Mouse (Mus musculus) ES-E14 (cell line): ENCODE measurements around the gene Fam72a. TPM values are rescaled to one million over a fixed set of nuclear protein-coding genes. Genes with fewer than 3 reads are reported as not detected.

Source experiments
- DNase-seq: peaks from one replicate; pipeline ENCODE4 v3.0.0-alpha.2; 2013; ENCODE audit warnings: low read depth, low spot score
- H3K27ac ChIP-seq: 2 replicates; pipeline ENCODE4 v1.5.1; 2012; ENCODE audit warnings: low read depth, mild to moderate bottlenecking, low read length, moderate library complexity, mixed read lengths; ENCODE audit not compliant: poor library complexity, insufficient read depth, severe bottlenecking
- H3K36me3 ChIP-seq: 2 replicates; pipeline ENCODE4 v1.6.1; 2012; ENCODE audit warnings: mild to moderate bottlenecking, low read length, moderate library complexity, mixed read lengths; ENCODE audit not compliant: control insufficient read depth, poor library complexity, insufficient read depth, severe bottlenecking
- H3K4me1 ChIP-seq, 2 experiments: fragments of 150-350 bp in 1 of 2; sonication (generic) in 1 of 2; 2 replicates each; pipeline ENCODE4 v1.6.1; 2012; ENCODE audit warnings: low read length in 2 of 2, mild to moderate bottlenecking in 1 of 2, mixed read lengths in 1 of 2; ENCODE audit not compliant: control insufficient read depth in 2 of 2, insufficient read depth in 2 of 2, poor library complexity in 1 of 2
- H3K4me3 ChIP-seq, 2 experiments: fragments of 150-350 bp in 1 of 2; sonication (generic) in 1 of 2; 2 replicates each; pipeline ENCODE4 v1.5.1; 2012; ENCODE audit warnings: low read length in 2 of 2, low read depth in 1 of 2, mild to moderate bottlenecking in 1 of 2, mixed read lengths in 1 of 2; ENCODE audit not compliant: insufficient read depth in 1 of 2, poor library complexity in 1 of 2, severe bottlenecking in 1 of 2
- H3K9ac ChIP-seq: 2 replicates; pipeline ENCODE4 v1.6.1; 2012; ENCODE audit warnings: low read depth, mild to moderate bottlenecking, low read length, mixed read lengths; ENCODE audit not compliant: poor library complexity, insufficient read depth, severe bottlenecking
- H3K9me3 ChIP-seq: fragments of 150-350 bp; sonication (generic); 2 replicates; pipeline ENCODE4 v1.6.1; 2012; ENCODE audit warnings: low read depth, mild to moderate bottlenecking, low read length; ENCODE audit not compliant: control insufficient read depth, insufficient read depth
- CHD2 ChIP-seq: IDR thresholded peaks from 2 replicates; pipeline ENCODE4 v1.6.1; 2014; ENCODE audit warnings: mild to moderate bottlenecking, low read depth, low read length, inconsistent platforms
- HCFC1 ChIP-seq: IDR thresholded peaks from 2 replicates; pipeline ENCODE4 v1.6.1; 2012; ENCODE audit warnings: low read length, inconsistent platforms, borderline replicate concordance; ENCODE audit not compliant: insufficient read depth
- MAFK ChIP-seq: IDR thresholded peaks from 2 replicates; pipeline ENCODE4 v1.6.1; 2014; ENCODE audit warnings: mild to moderate bottlenecking, low read depth, low read length, inconsistent platforms; ENCODE audit not compliant: insufficient read depth
- ZC3H11A ChIP-seq: IDR thresholded peaks from 2 replicates; pipeline ENCODE4 v1.6.1; 2012; ENCODE audit warnings: low read depth, mild to moderate bottlenecking, inconsistent platforms, low read length, borderline replicate concordance
- ZNF384 ChIP-seq: IDR thresholded peaks from 2 replicates; pipeline ENCODE4 v1.6.1; 2012; ENCODE audit warnings: low read depth, low read length, inconsistent platforms
- in situ Hi-C, 2 experiments: fragments of 600-800 bp; cut with MboI; formaldehyde crosslinking; loops; one replicate each; pipeline ENCODE4 v1.15.1; 2025; ENCODE audit warnings: low sequenced_read_pairs in 2 of 2, inconsistent platforms in 1 of 2; ENCODE audit not compliant: unreplicated experiment in 2 of 2
- total RNA-seq: library from RNA; depleted of rRNA; stranded (reverse); fragments of 300-350 nt; gene quantifications from 2 replicates; pipeline ENCODE4 v1.2.3, GENCODE M21; 2012; rRNA removed

The Fam72a gene
- 3.5 and 5.8 TPM in 2 replicates for total RNA-seq

GRCm38 (mm10) chr1:131527281-131528080, at the start of gene Fam72a, which contains the start of gene Srgap2:
TSS of gene Fam72a (plus strand) at chr1:131527903.
TSS of gene Srgap2 (minus strand) at chr1:131527352.
- in situ Hi-C loops, result no loop called here
- H3K4me3 ChIP-seq, result peak within 1 kb of the TSS; percentile 93 to 97

DNA sequence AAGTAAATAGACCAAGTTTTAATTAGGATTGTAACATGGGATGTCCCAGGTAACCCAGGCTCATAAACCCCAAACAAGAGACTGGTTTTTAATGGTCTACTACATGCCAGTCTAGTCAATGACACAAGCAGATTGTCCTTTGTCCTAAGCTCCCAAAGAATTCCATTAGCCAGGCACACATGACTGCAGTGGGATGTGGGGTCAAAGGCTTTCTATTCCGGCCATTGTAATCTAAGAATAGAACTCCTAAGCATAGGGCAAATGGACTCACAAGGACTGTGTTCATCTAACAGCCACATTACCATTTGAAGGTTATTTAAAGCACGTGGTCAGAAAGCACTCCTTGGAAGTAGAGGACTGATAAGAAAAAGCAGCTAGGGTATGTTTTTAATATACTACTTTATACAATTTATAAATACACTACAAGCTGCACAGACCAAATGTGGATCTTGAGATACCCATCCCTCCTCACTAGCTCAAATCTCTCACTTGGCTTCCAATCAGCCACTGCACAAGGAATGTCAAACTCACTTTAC, 48.9 kb upstream of the Fam72a start:
- no peak overlapping the region for H3K9ac ChIP-seq
- no peak overlapping the region for H3K27ac ChIP-seq
- H3K36me3 ChIP-seq, result peaks cover 2% of the 10 kb centered on the region; the same call in 1 of the 2 replicates
- in situ Hi-C loops, result no loop called here
- no peak; the same call in 1 of the 2 replicates for TF ChIP-seq CHD2
- no peak for TF ChIP-seq ZNF384
- TF ChIP-seq MAFK, result no peak
- TF ChIP-seq ZC3H11A, result no peak
- TF ChIP-seq HCFC1, result no peak
- peaks cover 3 to 12% of the 10 kb centered on the region in 2 experiments for H3K4me1 ChIP-seq
- H3K4me3 ChIP-seq, result no peak overlapping the region
- H3K9me3 ChIP-seq, result no peaks in the 10 kb centered on the region
- peak; percentile 31 for DNase-seq

More at GRCm38 (mm10) chr1:131527281-131528080, at the start of gene Fam72a, which contains the start of gene Srgap2:
- H3K27ac ChIP-seq, result peak within 1 kb of the TSS; percentile 91
- H3K9me3 ChIP-seq, result no peaks in the 10 kb centered on the region
- H3K9ac ChIP-seq, result peak within 1 kb of the TSS; percentile 95
- peaks cover 7 to 17% of the 10 kb centered on the region in 2 experiments; a peak in 3 of 4 replicates for H3K4me1 ChIP-seq
- H3K36me3 ChIP-seq, result no peaks in the 10 kb centered on the region
- TF ChIP-seq HCFC1, result peak; percentile 55; the same call in 1 of the 2 replicates
- TF ChIP-seq CHD2, result peak; percentile 89
- TF ChIP-seq MAFK, result no peak
- TF ChIP-seq ZC3H11A, result 0 out of 2 replicates have a peak, but pooled peaks have one; percentile 3
- TF ChIP-seq ZNF384, result 0 out of 2 replicates have a peak, but pooled peaks have one; percentile 21
- peak; percentile 99 for DNase-seq

DNA sequence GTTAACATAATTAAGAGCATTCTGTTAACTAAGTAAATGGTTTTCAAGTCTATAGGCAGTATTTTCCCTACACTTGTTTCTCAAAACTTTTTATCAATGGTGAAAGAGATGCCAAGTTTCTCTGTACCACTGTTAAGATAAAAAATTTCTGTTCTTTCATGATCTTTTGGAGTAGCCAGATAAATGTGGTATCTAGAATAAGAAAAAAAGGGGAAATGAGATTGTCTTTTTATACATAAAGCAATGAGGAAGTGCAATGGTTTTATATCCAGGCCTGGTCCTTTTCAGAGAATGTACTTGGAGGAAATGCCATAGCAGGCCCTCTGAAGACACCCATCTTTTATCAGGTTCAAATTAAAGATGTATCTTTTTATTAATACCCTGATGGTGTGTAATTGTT, 46.3 kb upstream of the Fam72a start:
- Histone ChIP-seq H3K36me3 (peaks cover 2% of the 10 kb centered on the region; the same call in 1 of the 2 replicates), H3K4me3 (no peak overlapping the region), H3K27ac (no peak overlapping the region), H3K9ac (no peak overlapping the region), H3K4me1 (peaks cover 2 to 11% of the 10 kb centered on the region in 2 experiments), H3K9me3 (no peaks in the 10 kb centered on the region)
- no peak for TF ChIP-seq ZNF384
- no peak for TF ChIP-seq MAFK
- TF ChIP-seq HCFC1, result no peak
- no peak for TF ChIP-seq CHD2
- TF ChIP-seq ZC3H11A, result no peak
- no peak for DNase-seq
- in situ Hi-C loops, result no loop called here

DNA sequence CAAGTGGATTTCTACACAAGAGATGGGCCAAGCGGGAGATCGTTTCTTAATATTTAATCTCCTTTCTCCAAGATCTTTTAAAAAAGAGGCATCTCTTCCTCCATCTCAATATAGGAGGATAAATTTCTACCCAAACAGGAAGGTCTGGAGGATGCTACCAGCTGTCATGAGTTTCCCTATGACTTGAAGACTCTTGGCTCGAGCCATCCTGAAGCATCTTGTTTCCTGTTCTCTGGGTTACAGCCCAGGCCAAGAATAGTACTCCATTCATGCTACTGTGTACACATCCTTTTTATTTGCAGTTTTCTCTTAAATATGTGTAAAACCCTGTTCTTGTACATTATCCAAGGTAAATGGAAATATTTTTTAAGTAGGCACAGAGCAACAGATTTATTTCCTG, 45.5 kb upstream of the Fam72a start:
- Histone ChIP-seq H3K27ac (no peak overlapping the region), H3K4me3 (no peak overlapping the region), H3K36me3 (peaks cover 2% of the 10 kb centered on the region; the same call in 1 of the 2 replicates), H3K9me3 (no peaks in the 10 kb centered on the region), H3K9ac (no peak overlapping the region), H3K4me1 (peaks cover 1 to 11% of the 10 kb centered on the region in 2 experiments)
- in situ Hi-C loops, result no loop called here
- DNase-seq, result no peak
- TF ChIP-seq CHD2 (no peak), MAFK (no peak)
